Mouse (Mus musculus) lung, postnatal 0 days (tissue): ENCODE results near the gene Il11.

Source experiments
- CTCF ChIP-seq: IDR thresholded peaks from 2 replicates; pipeline ENCODE4 v1.5.1; 2016; ENCODE audit warnings: antibody characterized with exemption, mild to moderate bottlenecking
- EP300 ChIP-seq: IDR thresholded peaks from 2 replicates; pipeline ENCODE4 v1.6.1; 2016; ENCODE audit warnings: antibody characterized with exemption, mild to moderate bottlenecking, control low read depth

DNA sequence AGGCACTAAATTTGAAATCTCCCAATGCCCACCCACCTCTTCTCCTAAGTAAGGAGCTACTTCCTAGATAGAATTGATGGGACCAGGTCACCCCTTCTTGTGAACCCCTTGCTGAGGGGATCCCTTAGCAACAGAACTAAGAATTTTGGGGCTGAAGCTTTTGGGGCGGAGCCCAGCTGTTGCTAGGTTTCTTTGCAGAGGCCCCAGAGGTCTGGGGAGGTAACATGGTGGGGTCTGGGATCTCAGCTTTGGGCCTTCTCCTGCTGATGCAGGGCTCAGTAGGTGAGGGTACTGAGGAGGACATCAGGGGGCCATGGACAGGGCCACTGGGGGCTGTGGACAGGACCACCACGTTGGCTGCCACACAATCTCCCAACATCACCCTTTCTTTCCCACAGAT is at the start of gene Il11, which contains the start of gene Tmem190:
- TF ChIP-seq EP300, result no peak
- TF ChIP-seq CTCF, result no peak
